Mouse (Mus musculus): ENCODE measurements around the gene Zfhx2. TPM values are rescaled to one million over a fixed set of nuclear protein-coding genes. Genes with fewer than 3 reads are reported as not detected.
A peak's percentile ranks its signal among the peaks of the same experiment; 100 is the strongest.

Gene Zfhx2
- polyA plus RNA-seq, 1 experiment from 2014 or later, result 25.9 TPM

DNA sequence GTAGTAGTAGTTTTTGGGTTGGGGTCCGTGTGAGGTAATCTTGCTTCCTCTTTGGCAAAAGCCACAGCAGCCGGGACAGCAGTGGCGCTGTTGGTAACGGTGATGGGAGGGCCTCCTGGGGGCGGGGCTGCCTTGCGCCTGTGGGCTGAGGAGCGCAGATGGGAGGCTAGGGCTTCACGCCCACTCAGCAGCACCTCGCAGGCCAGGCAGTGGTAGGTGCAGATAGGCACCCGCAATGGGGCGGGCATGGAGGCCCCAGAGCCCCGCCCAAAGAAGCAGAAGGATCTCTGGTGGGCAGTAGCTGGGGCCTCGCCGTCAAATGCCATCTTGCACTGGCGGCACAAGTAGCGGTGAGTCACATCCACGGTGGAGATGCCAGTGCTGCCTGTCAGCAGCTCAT lies 29.5 kb downstream of the Zfhx2 start:
- Histone ChIP-seq H3K27ac (ENCODE audit: low read length) (0 out of 2 replicates have a peak overlapping the region, but pooled peaks have one; percentile 38), H3K9me3 (replicated peaks; ENCODE audit: control insufficient read depth, low read length, poor library complexity, severe bottlenecking) (no peaks in the 10 kb centered on the region), H3K4me1 (ENCODE audit: control insufficient read depth, insufficient read depth, low read length) (peaks cover 27% of the 10 kb centered on the region), H3K4me2 (ENCODE audit: low read length) (peak overlapping the region; percentile 14; the same call in 1 of the 2 replicates), H3K36me3 (ENCODE audit: control insufficient read depth, insufficient read depth, low read length) (peaks cover 41% of the 10 kb centered on the region), H3K27me3 (ENCODE audit: control insufficient read depth, insufficient read depth, low read depth, low read length) (no peaks in the 10 kb centered on the region), H3K4me3 (ENCODE audit: low read depth, low read length) (no peak overlapping the region), H3K9ac (ENCODE audit: low read depth, low read length) (no peak overlapping the region)
- peak; percentile 41 for ATAC-seq
- 28% methylated on average over 17 of the region's 17 CpGs for WGBS

DNA sequence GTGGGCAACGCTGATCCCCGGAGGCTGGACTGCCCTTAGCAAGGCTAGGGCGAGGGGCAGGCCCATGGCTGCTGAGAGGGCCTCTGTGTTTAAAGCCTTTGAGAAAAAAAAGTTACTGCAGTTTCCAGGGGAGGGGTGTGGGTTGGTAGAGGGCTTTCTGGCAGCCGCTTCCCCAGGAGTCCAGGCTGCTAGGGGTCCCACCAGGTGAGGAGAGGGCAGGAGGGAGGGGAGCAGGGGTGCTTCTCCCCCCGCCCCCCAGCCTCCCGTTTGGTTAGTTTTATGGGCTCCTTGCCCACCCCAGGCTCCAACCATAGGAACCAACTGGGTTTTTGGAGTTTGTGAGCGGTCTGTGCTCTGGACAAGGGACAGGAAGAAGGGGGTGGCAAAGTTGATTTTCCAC lies 30.3 kb downstream of the Zfhx2 start:
- WGBS, result 43% methylated on average over 7 of the region's 7 CpGs
- H3K4me2 ChIP-seq (ENCODE audit: low read length), result no peak overlapping the region
- no peak overlapping the region for H3K27ac ChIP-seq (ENCODE audit: low read length)

DNA sequence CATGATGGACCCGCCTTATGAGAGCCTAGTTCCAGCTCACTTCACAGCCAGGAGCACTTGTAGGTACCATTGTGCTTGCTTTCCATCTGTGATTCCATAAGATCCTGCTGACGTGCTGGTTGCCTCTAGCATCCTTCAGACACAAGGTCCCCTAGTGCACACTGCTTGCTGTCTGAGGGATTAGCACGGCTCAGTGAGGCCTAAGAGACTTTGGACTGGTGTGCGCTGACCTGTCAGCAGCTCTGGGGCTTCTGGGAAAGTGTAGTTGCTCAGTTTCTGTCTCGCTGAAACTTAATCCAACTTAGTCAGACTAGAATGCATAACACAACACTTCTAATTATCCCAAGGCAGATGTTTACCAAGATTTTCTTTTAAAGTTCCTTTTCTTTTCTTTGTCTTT lies 32.2 kb downstream of the Zfhx2 start:
- H3K9me3 ChIP-seq (replicated peaks; ENCODE audit: control insufficient read depth, low read length, poor library complexity, severe bottlenecking), result no peaks in the 10 kb centered on the region
- H3K9ac ChIP-seq (ENCODE audit: low read depth, low read length), result no peak overlapping the region
- 23% methylated on average over 5 of the region's 5 CpGs for WGBS
- peaks cover 29% of the 10 kb centered on the region for H3K4me1 ChIP-seq (ENCODE audit: control insufficient read depth, insufficient read depth, low read length)
- H3K36me3 ChIP-seq (ENCODE audit: control insufficient read depth, insufficient read depth, low read length), result peaks cover 17% of the 10 kb centered on the region
- no peak overlapping the region for H3K4me3 ChIP-seq (ENCODE audit: low read depth, low read length)
- H3K27me3 ChIP-seq (ENCODE audit: control insufficient read depth, insufficient read depth, low read depth, low read length), result no peaks in the 10 kb centered on the region
- no peak for ATAC-seq
- H3K4me2 ChIP-seq (ENCODE audit: low read length), result no peak overlapping the region
- H3K27ac ChIP-seq (ENCODE audit: low read length), result peak overlapping the region; percentile 33

More for the DNA sequence above, 30.3 kb downstream of the Zfhx2 start:
- peaks cover 35% of the 10 kb centered on the region for H3K36me3 ChIP-seq (ENCODE audit: control insufficient read depth, insufficient read depth, low read length)
- ATAC-seq, result no peak
- no peak overlapping the region for H3K9ac ChIP-seq (ENCODE audit: low read depth, low read length)
- peaks cover 27% of the 10 kb centered on the region for H3K4me1 ChIP-seq (ENCODE audit: control insufficient read depth, insufficient read depth, low read length)
- no peaks in the 10 kb centered on the region for H3K9me3 ChIP-seq (replicated peaks; ENCODE audit: control insufficient read depth, low read length, poor library complexity, severe bottlenecking)
- no peaks in the 10 kb centered on the region for H3K27me3 ChIP-seq (ENCODE audit: control insufficient read depth, insufficient read depth, low read depth, low read length)
- H3K4me3 ChIP-seq (ENCODE audit: low read depth, low read length), result no peak overlapping the region

DNA sequence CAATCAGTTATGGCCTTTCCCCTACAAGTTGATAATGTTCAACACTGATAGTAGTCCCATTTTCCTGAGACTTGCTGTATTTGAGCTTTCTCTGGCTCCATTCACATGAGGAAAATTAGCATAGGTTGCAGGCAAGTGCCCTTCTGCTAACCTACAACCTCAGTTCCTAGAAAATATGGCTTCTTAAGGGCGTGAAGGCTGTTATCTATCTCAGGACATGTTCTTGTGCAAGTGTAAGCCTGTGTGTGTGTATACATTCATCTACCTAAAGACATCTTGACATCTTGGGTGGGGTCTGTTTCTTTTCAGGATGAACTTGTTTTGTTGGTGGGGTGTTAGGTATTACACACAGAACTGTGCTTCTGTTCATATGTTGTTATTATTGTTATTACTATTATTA lies 33.1 kb downstream of the Zfhx2 start:
- Histone ChIP-seq H3K27ac (ENCODE audit: low read length) (no peak overlapping the region), H3K4me3 (ENCODE audit: low read depth, low read length) (no peak overlapping the region), H3K27me3 (ENCODE audit: control insufficient read depth, insufficient read depth, low read depth, low read length) (no peaks in the 10 kb centered on the region), H3K4me2 (ENCODE audit: low read length) (peak overlapping the region; percentile 28), H3K9ac (ENCODE audit: low read depth, low read length) (no peak overlapping the region), H3K9me3 (replicated peaks; ENCODE audit: control insufficient read depth, low read length, poor library complexity, severe bottlenecking) (no peaks in the 10 kb centered on the region), H3K36me3 (ENCODE audit: control insufficient read depth, insufficient read depth, low read length) (peaks cover 8% of the 10 kb centered on the region; the same call in 1 of the 2 replicates), H3K4me1 (ENCODE audit: control insufficient read depth, insufficient read depth, low read length) (peaks cover 31% of the 10 kb centered on the region)
- no peak for ATAC-seq
- 83% methylated on average over 1 of the region's 1 CpGs for WGBS

DNA sequence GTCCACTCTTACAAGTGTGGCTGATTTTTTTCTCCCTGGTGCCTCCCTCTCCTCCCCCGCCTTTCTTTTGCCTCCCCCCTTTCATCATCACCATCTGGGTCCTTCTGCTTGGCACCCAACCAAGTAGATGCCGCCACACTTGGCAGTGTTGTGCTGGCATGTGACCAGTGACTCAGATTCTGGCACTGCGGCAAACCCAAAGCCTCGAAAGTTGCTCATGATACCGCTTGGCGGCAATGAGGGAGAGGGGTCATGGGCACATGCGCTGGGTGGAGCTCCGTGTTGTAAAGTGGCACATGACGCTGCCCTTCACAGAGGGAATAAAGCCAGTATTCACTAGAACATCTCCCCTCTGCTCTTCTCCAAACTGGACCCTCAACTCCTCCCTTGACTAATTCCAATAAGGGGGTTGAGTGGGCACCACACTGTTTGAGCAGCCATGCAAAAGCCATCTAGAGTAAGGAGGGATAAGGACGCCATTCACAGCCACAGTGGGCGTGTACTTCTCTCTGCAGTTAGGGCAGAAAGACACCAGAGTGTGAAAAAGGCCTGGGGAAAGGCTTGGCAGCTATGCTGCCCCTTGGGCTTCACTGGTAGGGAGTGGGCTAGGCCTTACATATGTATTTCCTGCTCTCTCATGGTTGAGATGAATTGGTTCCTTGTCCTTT lies 36.8 kb downstream of the Zfhx2 start:
- WGBS, result 54% methylated on average over 11 of the region's 11 CpGs
- no peak overlapping the region for H3K9ac ChIP-seq (ENCODE audit: low read depth, low read length)
- peaks cover 24% of the 10 kb centered on the region for H3K4me1 ChIP-seq (ENCODE audit: control insufficient read depth, insufficient read depth, low read length)
- H3K9me3 ChIP-seq (replicated peaks; ENCODE audit: control insufficient read depth, low read length, poor library complexity, severe bottlenecking), result no peaks in the 10 kb centered on the region
- H3K27me3 ChIP-seq (ENCODE audit: control insufficient read depth, insufficient read depth, low read depth, low read length), result no peaks in the 10 kb centered on the region
- peak; percentile 41 for ATAC-seq
- peak overlapping the region; percentile 54 for H3K4me2 ChIP-seq (ENCODE audit: low read length)
- no peaks in the 10 kb centered on the region for H3K36me3 ChIP-seq (ENCODE audit: control insufficient read depth, insufficient read depth, low read length)
- H3K4me3 ChIP-seq (ENCODE audit: low read depth, low read length), result peak overlapping the region; percentile 9
- H3K27ac ChIP-seq (ENCODE audit: low read length), result peak overlapping the region; percentile 95

DNA sequence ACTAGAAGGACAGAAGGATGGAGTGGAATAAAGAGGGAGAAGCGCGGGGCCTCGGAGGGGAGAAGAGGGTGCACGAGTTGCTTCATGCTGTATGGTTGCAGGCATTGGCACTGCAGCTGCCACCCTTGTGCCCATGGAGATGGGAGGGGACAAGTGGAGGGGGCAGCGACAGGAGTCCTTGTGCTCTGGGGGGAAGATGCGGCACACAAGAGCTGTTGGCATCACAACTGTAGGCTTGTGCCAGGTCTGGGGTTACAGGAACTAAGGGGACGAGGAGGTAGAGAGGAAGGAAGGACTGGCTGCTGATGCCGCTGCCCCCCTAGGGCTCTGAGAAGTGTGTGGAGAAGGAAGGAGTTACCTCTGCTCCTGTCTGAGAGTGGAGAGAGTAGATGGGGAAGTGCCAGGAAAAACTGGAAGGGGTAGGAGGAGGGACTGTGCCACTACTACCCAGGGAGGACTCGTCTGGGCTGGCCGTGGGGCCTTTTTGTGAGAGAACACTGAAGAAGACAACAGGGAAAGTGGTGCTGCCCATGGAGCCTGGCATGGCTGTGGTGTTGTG lies 37.9 kb downstream of the Zfhx2 start:
- WGBS, result 69% methylated on average over 10 of the region's 10 CpGs
- H3K9ac ChIP-seq (ENCODE audit: low read depth, low read length), result peak overlapping the region; percentile 52

DNA sequence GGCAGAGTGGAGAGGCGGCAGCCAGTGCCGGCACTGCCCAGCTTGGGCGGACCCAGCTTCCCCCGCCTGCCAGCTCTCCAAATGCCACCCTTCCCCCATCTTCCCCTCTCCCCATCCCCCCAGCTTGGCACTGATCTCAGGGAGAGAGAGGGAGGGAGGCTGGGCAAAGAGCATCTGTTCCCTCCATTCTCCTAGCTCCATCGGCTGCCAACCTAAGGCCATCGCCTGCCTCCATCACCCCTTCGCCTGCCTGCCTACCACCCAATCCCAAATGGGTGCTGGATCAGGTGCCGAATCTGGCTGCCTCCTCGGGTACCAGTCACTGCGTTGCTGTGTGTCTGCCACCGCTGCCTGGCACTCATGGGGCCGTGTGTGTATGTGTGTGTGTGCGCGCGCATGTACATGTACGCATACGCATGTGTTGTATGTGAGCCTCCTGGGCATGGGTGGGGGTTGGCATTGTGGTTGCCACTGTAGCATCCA lies 38.4 kb downstream of the Zfhx2 start:
- ATAC-seq, result peak; percentile 86

More for the DNA sequence above, 37.9 kb downstream of the Zfhx2 start:
- Histone ChIP-seq H3K4me1 (ENCODE audit: control insufficient read depth, insufficient read depth, low read length) (peaks cover 18% of the 10 kb centered on the region), H3K27me3 (ENCODE audit: control insufficient read depth, insufficient read depth, low read depth, low read length) (no peaks in the 10 kb centered on the region), H3K4me2 (ENCODE audit: low read length) (peak overlapping the region; percentile 54), H3K4me3 (ENCODE audit: low read depth, low read length) (peak overlapping the region; percentile 35), H3K36me3 (ENCODE audit: control insufficient read depth, insufficient read depth, low read length) (no peaks in the 10 kb centered on the region), H3K9me3 (replicated peaks; ENCODE audit: control insufficient read depth, low read length, poor library complexity, severe bottlenecking) (no peaks in the 10 kb centered on the region), H3K27ac (ENCODE audit: low read length) (peak overlapping the region; percentile 95)
- peak; percentile 61 for ATAC-seq

DNA sequence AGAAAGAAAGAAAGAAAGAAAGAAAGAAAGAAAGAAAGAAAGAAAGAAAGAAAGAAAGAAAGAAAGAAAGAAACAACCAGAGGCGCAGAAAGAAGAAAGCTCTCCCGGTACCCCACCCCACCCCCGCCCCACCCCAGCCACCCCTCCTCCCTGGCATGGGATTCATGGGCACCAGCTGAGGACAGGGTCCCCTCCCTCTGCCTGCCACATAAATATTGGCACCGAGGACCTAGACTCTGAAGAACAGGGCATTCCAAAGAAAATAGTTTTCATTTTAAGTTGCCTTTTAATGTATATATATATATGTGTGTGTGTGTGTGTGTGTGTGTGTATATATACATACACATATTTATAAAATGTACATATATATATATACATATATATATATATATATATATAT lies 39.1 kb downstream of the Zfhx2 start:
- Histone ChIP-seq H3K36me3 (ENCODE audit: control insufficient read depth, insufficient read depth, low read length) (no peaks in the 10 kb centered on the region), H3K27ac (ENCODE audit: low read length) (peak overlapping the region; percentile 95), H3K4me2 (ENCODE audit: low read length) (peak overlapping the region; percentile 54), H3K9ac (ENCODE audit: low read depth, low read length) (no peak overlapping the region), H3K4me3 (ENCODE audit: low read depth, low read length) (no peak overlapping the region; the same call in 1 of the 2 replicates), H3K27me3 (ENCODE audit: control insufficient read depth, insufficient read depth, low read depth, low read length) (no peaks in the 10 kb centered on the region), H3K4me1 (ENCODE audit: control insufficient read depth, insufficient read depth, low read length) (peaks cover 13% of the 10 kb centered on the region), H3K9me3 (replicated peaks; ENCODE audit: control insufficient read depth, low read length, poor library complexity, severe bottlenecking) (no peaks in the 10 kb centered on the region)
- ATAC-seq, result no peak
- WGBS, result 47% methylated on average over 4 of the region's 4 CpGs

More for the DNA sequence above, 38.4 kb downstream of the Zfhx2 start:
- Histone ChIP-seq H3K9me3 (replicated peaks; ENCODE audit: control insufficient read depth, low read length, poor library complexity, severe bottlenecking) (no peaks in the 10 kb centered on the region), H3K36me3 (ENCODE audit: control insufficient read depth, insufficient read depth, low read length) (no peaks in the 10 kb centered on the region), H3K4me1 (ENCODE audit: control insufficient read depth, insufficient read depth, low read length) (peaks cover 15% of the 10 kb centered on the region), H3K4me3 (ENCODE audit: low read depth, low read length) (peak overlapping the region; percentile 35), H3K4me2 (ENCODE audit: low read length) (peak overlapping the region; percentile 54), H3K27me3 (ENCODE audit: control insufficient read depth, insufficient read depth, low read depth, low read length) (no peaks in the 10 kb centered on the region), H3K27ac (ENCODE audit: low read length) (peak overlapping the region; percentile 95), H3K9ac (ENCODE audit: low read depth, low read length) (peak overlapping the region; percentile 52)
- 69% methylated on average over 17 of the region's 17 CpGs for WGBS

DNA sequence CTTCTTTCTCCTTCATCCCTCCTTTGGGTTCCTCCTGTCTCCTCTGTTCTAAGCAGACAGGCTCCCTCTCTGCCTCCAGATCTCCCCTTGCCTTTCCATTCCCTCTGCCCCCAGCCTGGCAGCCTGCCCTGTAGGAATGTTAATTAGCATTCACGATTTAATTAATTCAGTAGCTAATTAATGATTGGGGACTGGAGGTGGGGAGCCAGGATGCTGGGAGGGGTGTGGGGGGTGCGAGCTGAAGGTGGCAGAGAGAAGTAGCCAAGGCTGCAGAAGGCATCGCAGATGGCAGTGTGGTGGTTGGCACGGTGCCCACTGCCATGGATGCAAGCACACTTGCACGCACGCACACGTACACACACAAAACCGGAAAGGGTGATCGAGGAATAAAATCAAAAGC lies 39.6 kb downstream of the Zfhx2 start:
- 44% methylated on average over 9 of the region's 9 CpGs for WGBS
- H3K4me1 ChIP-seq (ENCODE audit: control insufficient read depth, insufficient read depth, low read length), result peaks cover 13% of the 10 kb centered on the region
- H3K36me3 ChIP-seq (ENCODE audit: control insufficient read depth, insufficient read depth, low read length), result no peaks in the 10 kb centered on the region
- no peaks in the 10 kb centered on the region for H3K9me3 ChIP-seq (replicated peaks; ENCODE audit: control insufficient read depth, low read length, poor library complexity, severe bottlenecking)
- H3K4me2 ChIP-seq (ENCODE audit: low read length), result peak overlapping the region; percentile 39; the same call in 1 of the 2 replicates
- H3K4me3 ChIP-seq (ENCODE audit: low read depth, low read length), result no peak overlapping the region
- H3K27me3 ChIP-seq (ENCODE audit: control insufficient read depth, insufficient read depth, low read depth, low read length), result no peaks in the 10 kb centered on the region
- peak; percentile 27 for ATAC-seq
- H3K9ac ChIP-seq (ENCODE audit: low read depth, low read length), result no peak overlapping the region
- H3K27ac ChIP-seq (ENCODE audit: low read length), result peak overlapping the region; percentile 95
